ENCODE assay signal across 23 mouse cellular contexts in genomic region chr11:22893075-22893474, GRCm38 (mm10). TPM values are rescaled to one million over a fixed set of nuclear protein-coding genes. Genes with fewer than 3 reads are reported as not detected.
A peak's percentile ranks its signal among the peaks of the same experiment; 100 is the strongest.
DNase-seq lines count a peak whose midpoint lies in the region; ATAC-seq and TF ChIP-seq lines count a peak whose summit lies in the region.
"Had no signal": no experiment of that assay in that cellular context is flagged by ENCODE, and none has a peak within 500 bp of the region (broad histone marks: within the 10 kb centered on the region; RNA-seq: fewer than 3 reads in every experiment).

No protein-coding gene starts in this region.

- 0 out of 2 replicates have a peak, but pooled peaks have one; percentile 63 for ATAC-seq in midbrain, embryonic 11.5 days (ENCODE audit: low FRiP score)
- ATAC-seq in midbrain, embryonic 15.5 days (replicated peaks) = 0 out of 2 replicates have a peak, but pooled peaks have one; percentile 58
- ATAC-seq: forebrain, embryonic 13.5 days had no signal

- TF ChIP-seq POLR2A in brain, embryonic 14.5 days (IDR thresholded peaks at IDR 0.05; ENCODE audit: borderline replicate concordance, extremely low read depth, insufficient read depth, insufficient read length, poor library complexity, severe bottlenecking) = no peak

- no peak for TF ChIP-seq CTCF in brain, embryonic 14.5 days (IDR thresholded peaks at IDR 0.05; ENCODE audit: borderline replicate concordance, extremely low read depth, insufficient read depth, insufficient read length)

- DNase-seq in midbrain, embryonic 11.5 days (ENCODE audit: low spot score, missing footprints) = no peak
- no peak for DNase-seq in midbrain, embryonic 10.5 days (ENCODE audit: low spot score)
- peak; percentile 34 for DNase-seq in brain, embryonic 14.5 days (ENCODE audit: low read depth)
- DNase-seq in forelimb bud, embryonic 11.5 days (ENCODE audit: low read depth, low spot score) = peak; percentile 18
- DNase-seq in adipocyte (ENCODE audit: low spot score) = no peak
- DNase-seq: adrenal gland, adult 8-10 months; cerebellum, adult 8-10 months; cerebellum, postnatal 25 days; gastrocnemius, postnatal 25 days; heart, adult 18-20 months; heart, postnatal 4 days; kidney, adult 18-20 months; kidney, postnatal 25 days; lung, embryonic 14.5 days; lung, postnatal 14 days; retina, postnatal 1 day; right cerebral cortex, postnatal 14 days had no signal

- H3K4me1 ChIP-seq in midbrain, embryonic 11.5 days (ENCODE audit: control insufficient read depth, insufficient read depth, low read length) = no peaks in the 10 kb centered on the region
- H3K4me1 ChIP-seq in midbrain, embryonic 10.5 days = peaks cover 6% of the 10 kb centered on the region
- no peaks in the 10 kb centered on the region for H3K4me1 ChIP-seq in midbrain, embryonic 15.5 days
- H3K4me1 ChIP-seq: forebrain, embryonic 13.5 days; kidney, embryonic 15.5 days; limb, embryonic 12.5 days had no signal

- no peaks in the 10 kb centered on the region for H3K36me3 ChIP-seq in midbrain, embryonic 11.5 days (ENCODE audit: control insufficient read depth, insufficient read depth, low read length)
- 0 out of 2 replicates have a peak, but pooled peaks cover 4% of the 10 kb centered on the region for H3K36me3 ChIP-seq in midbrain, embryonic 10.5 days
- no peaks in the 10 kb centered on the region for H3K36me3 ChIP-seq in midbrain, embryonic 15.5 days (replicated peaks)
- H3K36me3 ChIP-seq: kidney, embryonic 15.5 days; liver, embryonic 15.5 days had no signal

- H3K27me3 ChIP-seq in midbrain, embryonic 11.5 days (ENCODE audit: control insufficient read depth, insufficient read depth, low read length) = no peaks in the 10 kb centered on the region
- H3K27me3 ChIP-seq in midbrain, embryonic 10.5 days (ENCODE audit: low read depth, poor library complexity, severe bottlenecking) = no peaks in the 10 kb centered on the region
- H3K27me3 ChIP-seq in midbrain, embryonic 15.5 days (replicated peaks) = no peaks in the 10 kb centered on the region
- H3K27me3 ChIP-seq: forebrain, embryonic 13.5 days; kidney, embryonic 15.5 days; limb, embryonic 12.5 days had no signal

- no peak overlapping the region for H3K9ac ChIP-seq in midbrain, embryonic 11.5 days (ENCODE audit: low read length)
- H3K9ac ChIP-seq in midbrain, embryonic 15.5 days = no peak overlapping the region
- H3K9ac ChIP-seq: forebrain, embryonic 13.5 days; kidney, embryonic 15.5 days; limb, embryonic 12.5 days; liver, embryonic 15.5 days; lung, embryonic 14.5 days had no signal

- no peak overlapping the region for H3K4me2 ChIP-seq in midbrain, embryonic 11.5 days
- no peak overlapping the region for H3K4me2 ChIP-seq in midbrain, embryonic 15.5 days
- H3K4me2 ChIP-seq: forebrain, embryonic 13.5 days; heart, embryonic 11.5 days; kidney, embryonic 15.5 days; limb, embryonic 12.5 days; liver, embryonic 15.5 days; lung, embryonic 14.5 days had no signal

- H3K27ac ChIP-seq in midbrain, embryonic 11.5 days (ENCODE audit: low read depth, low read length) = no peak overlapping the region
- no peak overlapping the region for H3K27ac ChIP-seq in midbrain, embryonic 10.5 days (replicated peaks)
- H3K27ac ChIP-seq in midbrain, embryonic 15.5 days = no peak overlapping the region
- H3K27ac ChIP-seq: forebrain, embryonic 13.5 days; kidney, embryonic 15.5 days; limb, embryonic 12.5 days; liver, embryonic 15.5 days had no signal

- WGBS in midbrain, embryonic 11.5 days = 78% methylated on average over 3 of the region's 3 CpGs
- 85% methylated on average over 3 of the region's 3 CpGs for WGBS in midbrain, embryonic 10.5 days
- WGBS in midbrain, embryonic 15.5 days = 55% methylated on average over 3 of the region's 3 CpGs

- H3K4me3 ChIP-seq in midbrain, embryonic 11.5 days (ENCODE audit: low read depth, low read length) = no peak overlapping the region
- H3K4me3 ChIP-seq in midbrain, embryonic 10.5 days = no peak overlapping the region
- no peak overlapping the region for H3K4me3 ChIP-seq in midbrain, embryonic 15.5 days
- H3K4me3 ChIP-seq: forebrain, embryonic 13.5 days; kidney, embryonic 15.5 days; limb, embryonic 12.5 days; liver, embryonic 15.5 days had no signal

- no peaks in the 10 kb centered on the region for H3K9me3 ChIP-seq in midbrain, embryonic 11.5 days (ENCODE audit: control insufficient read depth, low read length)
- H3K9me3 ChIP-seq in midbrain, embryonic 10.5 days (replicated peaks) = no peaks in the 10 kb centered on the region
- H3K9me3 ChIP-seq in midbrain, embryonic 15.5 days = no peaks in the 10 kb centered on the region
- H3K9me3 ChIP-seq: forebrain, embryonic 13.5 days; kidney, embryonic 15.5 days; limb, embryonic 12.5 days; liver, embryonic 15.5 days had no signal

RNA-seq across cellular contexts. Expression of gene B3gnt2, which starts 32.3 kb away (rescaled TPM):
- 1.8 and 1.9 TPM in 2 replicates for polyA plus RNA-seq in midbrain, embryonic 11.5 days (2014; fragmentation: Nextera tagmentation; extraction: Ambion mirVana)
- 1.9 and 2.7 TPM in 2 replicates for polyA plus RNA-seq in midbrain, embryonic 10.5 days (2016; fragmentation: Nextera tagmentation; extraction: Ambion mirVana)
- polyA plus RNA-seq in brain, embryonic 14.5 days (2012; rRNA removed) = 2.0 and 2.3 TPM in 2 replicates
- polyA plus RNA-seq in midbrain, embryonic 15.5 days (2015; fragmentation: Nextera tagmentation; extraction: Ambion mirVana) = 2.0 and 3.6 TPM in 2 replicates

Comparison
In these comparisons a context has a peak if more than half of its experiments do, and no peak if none do; other contexts are left out.
1. DNase-seq: peak in brain, embryonic 14.5 days (single experiment) and forelimb bud, embryonic 11.5 days (single experiment); none in midbrain, embryonic 11.5 days (single experiment), midbrain, embryonic 10.5 days (single experiment) and adipocyte (single experiment).